9 mouse cellular contexts compared by ENCODE assay signal in the genomic region with DNA sequence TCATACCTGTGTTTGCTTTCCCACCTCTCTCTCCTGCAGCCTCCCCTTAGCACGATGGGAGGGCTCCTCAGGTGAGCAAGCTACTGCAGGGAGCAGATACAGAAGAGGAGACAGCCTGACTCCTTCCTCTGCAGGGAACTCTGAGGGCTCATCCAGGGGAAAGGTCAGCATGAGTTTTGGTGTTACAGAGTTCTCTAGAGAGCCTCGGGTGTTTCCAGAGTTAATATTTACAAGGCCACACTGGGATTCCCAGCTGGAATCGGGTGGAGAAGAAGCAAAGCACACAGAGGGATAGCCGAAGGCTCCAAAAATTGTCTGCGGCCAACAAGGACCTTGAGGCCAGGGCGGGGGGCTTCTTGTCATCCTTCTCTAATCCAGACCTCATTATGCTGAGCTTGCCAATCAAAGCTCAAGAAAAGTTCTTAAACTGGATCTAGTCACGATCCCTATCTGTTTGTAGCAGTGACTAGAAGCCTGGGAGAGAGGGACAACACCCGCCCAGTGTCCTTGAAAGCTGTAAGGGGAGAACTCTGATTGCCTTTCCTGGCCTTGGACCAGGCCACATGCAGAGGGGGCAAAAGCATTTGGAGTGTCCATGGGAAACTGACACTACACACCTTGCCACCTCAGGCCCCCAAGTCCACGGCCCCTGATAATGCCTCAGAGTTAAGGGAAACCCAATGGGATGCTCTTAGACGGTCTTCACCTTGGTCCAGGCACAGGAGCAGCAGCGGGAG. TPM values are rescaled to one million over a fixed set of nuclear protein-coding genes. Genes with fewer than 3 reads are reported as not detected.
DNase-seq lines count a peak whose midpoint lies in the region; ATAC-seq lines count a peak whose summit lies in the region.
"Had no signal": no experiment of that assay in that cellular context is flagged by ENCODE, and none has a peak within 500 bp of the region (broad histone marks: within the 10 kb centered on the region; RNA-seq: fewer than 3 reads in every experiment).

No protein-coding gene starts in this region.

- no peaks in the 10 kb centered on the region for H3K27me3 ChIP-seq in hindbrain, embryonic 13.5 days
- no peaks in the 10 kb centered on the region for H3K27me3 ChIP-seq in hindbrain, embryonic 11.5 days (ENCODE audit: control insufficient read depth, insufficient read depth, low read length)
- H3K27me3 ChIP-seq in heart, embryonic 11.5 days (ENCODE audit: control insufficient read depth, insufficient read depth, low read length), result no peaks in the 10 kb centered on the region
- H3K27me3 ChIP-seq in kidney, embryonic 14.5 days (ENCODE audit: control insufficient read depth, insufficient read depth, low read length), result no peaks in the 10 kb centered on the region

- WGBS in hindbrain, embryonic 13.5 days, result 89% methylated on average over 11 of the region's 11 CpGs
- 86% methylated on average over 11 of the region's 11 CpGs for WGBS in hindbrain, embryonic 11.5 days
- WGBS in heart, embryonic 11.5 days (ENCODE audit: insufficient replicate concordance), result 78% methylated on average over 11 of the region's 11 CpGs
- 73% methylated on average over 11 of the region's 11 CpGs for WGBS in kidney, embryonic 14.5 days

- no peak for DNase-seq in hindbrain, embryonic 11.5 days (ENCODE audit: low spot score)
- DNase-seq in ZHBTc4 (ENCODE audit: low read depth, low spot score), result peak; percentile 38
- DNase-seq in thymus, postnatal 36 days, result no peak
- no peak for DNase-seq in frontal cortex, postnatal 25 days (ENCODE audit: low spot score in 2 of 2)
- no peak for DNase-seq in layer of hippocampus, postnatal 10 days (ENCODE audit: low spot score in 2 of 2)
- DNase-seq: lung, adult 18-20 months had no signal

- H3K27ac ChIP-seq in hindbrain, embryonic 13.5 days, result peak overlapping the region; percentile 35; the same call in 1 of the 2 replicates
- H3K27ac ChIP-seq in hindbrain, embryonic 11.5 days (ENCODE audit: low read depth, low read length), result no peak overlapping the region
- 0 out of 2 replicates have a peak overlapping the region, but pooled peaks have one; percentile 29 for H3K27ac ChIP-seq in heart, embryonic 11.5 days (ENCODE audit: low read depth, low read length)
- peak overlapping the region; percentile 37; the same call in 1 of the 2 replicates for H3K27ac ChIP-seq in kidney, embryonic 14.5 days (ENCODE audit: low read depth, low read length)

- H3K4me1 ChIP-seq in hindbrain, embryonic 13.5 days (replicated peaks), result peaks cover 77% of the 10 kb centered on the region
- H3K4me1 ChIP-seq in hindbrain, embryonic 11.5 days (replicated peaks; ENCODE audit: control insufficient read depth, insufficient read depth, low read length), result no peaks in the 10 kb centered on the region
- peaks cover 38% of the 10 kb centered on the region for H3K4me1 ChIP-seq in heart, embryonic 11.5 days (ENCODE audit: control insufficient read depth, insufficient read depth, low read length)
- H3K4me1 ChIP-seq in kidney, embryonic 14.5 days (ENCODE audit: control insufficient read depth, insufficient read depth, low read length), result peaks cover 18% of the 10 kb centered on the region

- H3K4me3 ChIP-seq in hindbrain, embryonic 13.5 days, result no peak overlapping the region
- H3K4me3 ChIP-seq in hindbrain, embryonic 11.5 days (ENCODE audit: low read depth, low read length), result no peak overlapping the region
- H3K4me3 ChIP-seq in heart, embryonic 11.5 days (ENCODE audit: low read depth, low read length), result no peak overlapping the region
- no peak overlapping the region for H3K4me3 ChIP-seq in kidney, embryonic 14.5 days (ENCODE audit: low read length)

- no peaks in the 10 kb centered on the region for H3K9me3 ChIP-seq in hindbrain, embryonic 13.5 days
- no peaks in the 10 kb centered on the region for H3K9me3 ChIP-seq in hindbrain, embryonic 11.5 days (ENCODE audit: control insufficient read depth, low read length)
- no peaks in the 10 kb centered on the region for H3K9me3 ChIP-seq in heart, embryonic 11.5 days (replicated peaks; ENCODE audit: control insufficient read depth, low read length)
- no peaks in the 10 kb centered on the region for H3K9me3 ChIP-seq in kidney, embryonic 14.5 days (ENCODE audit: control insufficient read depth, low read length)

- H3K4me2 ChIP-seq in hindbrain, embryonic 13.5 days, result no peak overlapping the region
- no peak overlapping the region for H3K4me2 ChIP-seq in hindbrain, embryonic 11.5 days (replicated peaks; ENCODE audit: low read depth, low read length)
- H3K4me2 ChIP-seq in heart, embryonic 11.5 days, result no peak overlapping the region
- H3K4me2 ChIP-seq in kidney, embryonic 14.5 days (replicated peaks; ENCODE audit: low read depth, low read length), result no peak overlapping the region

- no peak overlapping the region for H3K9ac ChIP-seq in hindbrain, embryonic 13.5 days
- H3K9ac ChIP-seq in hindbrain, embryonic 11.5 days (ENCODE audit: low read depth, low read length), result no peak overlapping the region
- H3K9ac ChIP-seq in heart, embryonic 11.5 days (ENCODE audit: low read depth, low read length), result no peak overlapping the region
- H3K9ac ChIP-seq in kidney, embryonic 14.5 days (ENCODE audit: low read depth, low read length), result no peak overlapping the region

- H3K36me3 ChIP-seq in hindbrain, embryonic 13.5 days, result peaks cover 40% of the 10 kb centered on the region
- H3K36me3 ChIP-seq in hindbrain, embryonic 11.5 days (ENCODE audit: control insufficient read depth, insufficient read depth, low read length), result peaks cover 9% of the 10 kb centered on the region; the same call in 1 of the 2 replicates
- peaks cover 5% of the 10 kb centered on the region; the same call in 1 of the 2 replicates for H3K36me3 ChIP-seq in heart, embryonic 11.5 days (ENCODE audit: control insufficient read depth, insufficient read depth, low read length)
- H3K36me3 ChIP-seq in kidney, embryonic 14.5 days (ENCODE audit: control insufficient read depth, insufficient read depth, low read length), result peaks cover 35% of the 10 kb centered on the region; the same call in 1 of the 2 replicates

- ATAC-seq in hindbrain, embryonic 13.5 days (ENCODE audit: low FRiP score), result no peak
- ATAC-seq in hindbrain, embryonic 11.5 days (ENCODE audit: low FRiP score), result no peak
- ATAC-seq in heart, embryonic 11.5 days (replicated peaks; ENCODE audit: insufficient number of reproducible peaks, low FRiP score, low TSS enrichment), result no peak
- no peak for ATAC-seq in kidney, embryonic 14.5 days (ENCODE audit: low FRiP score, low TSS enrichment)

RNA-seq across cellular contexts. Expression of a gene that starts 56.7 kb away (rescaled TPM):
- polyA plus RNA-seq in hindbrain, embryonic 13.5 days (2015; fragmentation: Nextera tagmentation; extraction: Ambion mirVana), result 36.6 and 41.0 TPM in 2 replicates
- 26.7 and 40.1 TPM in 2 replicates for polyA plus RNA-seq in hindbrain, embryonic 11.5 days (2014; fragmentation: Nextera tagmentation; extraction: Ambion mirVana)
- polyA plus RNA-seq in heart, embryonic 11.5 days (2014; fragmentation: Nextera tagmentation; extraction: Ambion mirVana), result 15.3 and 18.4 TPM in 2 replicates
- 30.8 and 50.4 TPM in 2 replicates for polyA plus RNA-seq in kidney, embryonic 14.5 days (2014; fragmentation: Nextera tagmentation; extraction: Ambion mirVana)
- total RNA-seq in layer of hippocampus, postnatal 10 days (2021), result 10 to 100 TPM; 97.4 to 97.6 TPM
